Mouse (Mus musculus) adrenal gland (tissue): Measurements from ENCODE around the gene Fermt3.
"Not testable (repeated sequence)": the region's sequence is repeated elsewhere in the genome, so short reads cannot be mapped to it uniquely, and the experiment has no call there.

Experiments used
- intact Hi-C: fragments of 180-260 bp; cut with DNase I; formaldehyde crosslinking; loops from one replicate; pipeline ENCODE4 v1.15.1; 2025
- long read RNA-seq, 2 experiments: library from polyadenylated mRNA; unstranded; transcript quantifications; one replicate each; pipeline ENCODE4 v2.0.0; 2020; ENCODE audit warnings: borderline replicate concordance in 1 of 2; ENCODE audit not compliant: insufficient replicate concordance in 1 of 2

Fermt3 gene
- long read RNA-seq, experiment 1, partial matches to known transcripts: 1 of 7 reads
- long read RNA-seq, experiment 1, other reads (novel, unspliced or antisense): 3 of 7 reads
- long read RNA-seq, experiment 2, partial matches to known transcripts: 0 of 4 reads
- long read RNA-seq, experiment 2, other reads (novel, unspliced or antisense): 0 of 4 reads

DNA sequence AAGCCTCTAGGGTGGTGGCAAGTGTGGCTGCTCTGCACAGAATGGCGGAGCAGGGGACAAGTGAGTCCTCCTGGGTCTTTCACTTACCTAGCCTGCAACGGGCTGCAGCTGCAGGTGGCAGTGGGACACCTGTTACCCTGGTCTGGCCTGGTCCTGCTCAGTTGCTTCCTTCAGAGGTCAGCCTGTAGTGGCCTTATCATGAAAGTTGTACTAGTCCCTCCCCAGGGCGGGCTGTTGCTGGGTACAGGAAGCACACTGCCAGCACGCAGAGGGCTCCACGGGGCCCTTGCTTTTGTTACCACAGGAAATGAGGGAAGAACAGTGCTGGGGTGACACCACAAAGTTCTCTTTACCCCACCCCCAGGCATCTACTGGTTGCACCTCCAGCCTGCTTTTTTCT, at the start of gene Fermt3:
Gene Fermt3, minus strand, starts transcription at position 279 of the 400 bp plus-strand sequence.
- intact Hi-C loops: no loop called here

GRCm38 (mm10) chr19:7068136-7068535, 48.9 kb upstream of the Fermt3 start:
- intact Hi-C loops: loop anchor here (10.0 kb wide), 1 partner anchor 347 kb away; the partner anchor contains the start of gene 2700081O15Rik

GRCm38 (mm10) chr19:7067344-7068050, 48.2 kb upstream of the Fermt3 start:
- intact Hi-C loops: loop anchor here (1.0 to 10.0 kb wide), 2 partner anchors 129 to 347 kb away; partner anchors contain the start of gene 2700081O15Rik

GRCm38 (mm10) chr19:7066828-7067342, 47.6 kb upstream of the Fermt3 start:
- intact Hi-C loops: loop anchor here (1.0 to 10.0 kb wide), 2 partner anchors 129 to 348 kb away; partner anchors contain the start of gene 2700081O15Rik

GRCm38 (mm10) chr19:7066034-7066827, 47.0 kb upstream of the Fermt3 start:
- intact Hi-C loops: loop anchor here (10.0 kb wide), 1 partner anchor 349 kb away; the partner anchor contains the start of gene 2700081O15Rik

DNA sequence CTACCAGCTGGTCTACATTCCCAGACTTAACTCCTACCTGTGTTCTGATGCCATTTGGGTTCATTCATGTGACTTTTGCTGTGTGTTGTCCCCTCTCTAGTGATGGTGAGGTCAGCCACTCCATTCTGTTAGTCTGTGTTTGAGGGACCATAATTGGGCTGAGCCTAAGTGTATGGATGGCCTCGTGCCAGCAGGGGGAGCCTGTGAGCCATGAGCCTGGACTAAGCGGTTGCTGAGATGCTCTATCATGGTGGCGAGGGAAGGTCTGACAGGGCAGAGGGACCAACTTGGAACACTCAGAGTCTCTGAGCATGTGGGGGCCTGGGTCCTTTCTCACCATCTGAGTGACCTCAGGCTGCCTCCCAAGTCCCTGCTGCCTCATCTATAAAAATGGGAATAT, 45.3 kb upstream of the Fermt3 start:
- intact Hi-C loops: loop anchor here (10.0 kb wide), 1 partner anchor 350 kb away; the partner anchor contains the start of gene 2700081O15Rik

- intact Hi-C loops: loop anchor here (10.0 kb wide), 1 partner anchor 352 kb away; the partner anchor contains the start of gene 2700081O15Rik
Measured at GRCm38 (mm10) chr19:7062916-7063315, 43.6 kb upstream of the Fermt3 start.

GRCm38 (mm10) chr19:7062110-7062509, 42.8 kb upstream of the Fermt3 start:
- intact Hi-C loops: loop anchor here (10.0 kb wide), 1 partner anchor 353 kb away; the partner anchor contains the start of gene 2700081O15Rik

- intact Hi-C loops: no loop called here
Measured at GRCm38 (mm10) chr19:7058541-7058940, 39.3 kb upstream of the Fermt3 start.

GRCm38 (mm10) chr19:7057722-7058207, 38.5 kb upstream of the Fermt3 start:
- intact Hi-C loops: no loop called here

GRCm38 (mm10) chr19:7057126-7057721, 38.0 kb upstream of the Fermt3 start:
- intact Hi-C loops: no loop called here

DNA sequence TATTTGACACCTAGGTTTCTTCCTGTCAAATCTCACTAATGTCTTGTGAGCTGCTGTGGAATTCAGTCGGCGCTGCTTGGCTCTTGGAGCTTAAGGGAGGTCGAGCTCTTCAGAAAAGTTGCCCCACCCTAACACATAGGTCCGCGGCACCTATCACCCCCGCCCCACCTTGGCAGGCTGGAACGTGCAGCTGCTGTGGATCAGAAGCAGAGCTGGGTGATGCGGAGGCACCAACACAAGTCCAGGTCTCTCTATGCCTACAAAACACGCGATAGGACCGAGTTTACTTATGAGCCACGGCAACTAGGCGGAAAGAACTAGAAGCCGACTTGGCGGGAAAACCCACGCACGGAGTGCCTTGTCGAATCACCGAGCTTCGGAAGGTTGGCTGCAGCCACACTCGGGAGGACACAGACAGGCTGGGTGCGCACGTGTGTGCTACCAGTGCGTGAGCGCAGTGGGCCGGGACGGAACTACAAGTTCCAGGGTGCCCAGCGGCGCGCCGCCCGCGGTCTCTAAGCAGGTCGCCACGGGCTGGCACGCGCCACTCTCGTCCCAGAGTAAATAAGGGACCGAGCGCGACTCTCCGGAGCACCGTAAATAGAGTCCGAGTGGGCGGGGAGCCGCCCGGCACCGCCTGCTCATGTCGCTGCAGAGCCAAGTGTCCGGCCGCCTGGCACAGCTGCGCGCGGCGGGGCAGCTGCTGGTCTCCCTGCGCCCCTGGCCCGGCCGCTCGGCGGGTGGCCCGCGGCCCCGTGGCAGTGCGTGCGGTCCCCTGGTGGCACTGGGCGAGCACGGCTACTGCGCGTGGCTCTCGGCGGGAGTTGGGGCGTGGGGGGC, 37.2 kb upstream of the Fermt3 start, which contains the start of gene Macrod1:
Gene Macrod1, plus strand, starts transcription at position 563 of the 840 bp plus-strand sequence.
- intact Hi-C loops: no loop called here

DNA sequence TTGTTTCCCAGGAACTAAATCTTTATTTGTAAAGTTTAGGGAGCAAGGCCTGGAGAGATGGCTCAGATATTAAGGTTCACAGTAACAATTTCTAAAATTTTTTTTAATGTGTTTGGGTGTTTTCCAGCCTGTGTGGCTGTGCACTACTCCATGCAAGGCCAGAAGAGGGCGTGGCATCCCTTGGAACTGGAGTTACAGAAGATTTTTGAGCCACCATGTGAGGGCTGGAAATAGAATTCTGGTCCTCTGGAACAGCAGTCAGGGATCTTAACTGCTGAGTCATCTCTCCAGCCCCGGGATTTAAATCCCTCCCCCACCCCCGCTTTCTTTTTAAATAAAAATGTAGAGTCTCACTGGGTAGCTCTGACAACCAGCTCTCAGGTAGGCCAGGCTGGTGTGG, 35.9 kb upstream of the Fermt3 start:
- intact Hi-C loops: no loop called here

GRCm38 (mm10) chr19:7054772-7055171, 35.5 kb upstream of the Fermt3 start:
- intact Hi-C loops: no loop called here

DNA sequence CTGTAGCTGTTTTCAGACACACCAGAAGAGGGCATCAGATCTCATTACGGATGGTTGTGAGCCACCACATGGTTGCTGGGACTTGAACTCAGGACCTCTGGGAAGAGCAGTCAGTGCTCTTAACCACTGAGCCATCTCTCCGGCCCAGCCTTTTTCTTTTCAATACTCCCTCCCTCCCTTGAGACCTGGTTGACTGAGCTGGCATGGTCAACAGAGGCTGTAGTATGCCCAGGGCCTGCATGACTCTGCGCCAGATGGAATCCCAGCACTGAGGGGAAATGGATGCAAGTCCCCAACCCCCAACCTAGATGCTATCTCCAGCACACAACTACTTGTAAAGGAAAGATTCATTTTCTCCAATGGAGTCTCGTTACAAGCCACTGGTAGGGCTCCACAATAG, 34.1 kb upstream of the Fermt3 start:
- intact Hi-C loops: not testable (repeated sequence)

DNA sequence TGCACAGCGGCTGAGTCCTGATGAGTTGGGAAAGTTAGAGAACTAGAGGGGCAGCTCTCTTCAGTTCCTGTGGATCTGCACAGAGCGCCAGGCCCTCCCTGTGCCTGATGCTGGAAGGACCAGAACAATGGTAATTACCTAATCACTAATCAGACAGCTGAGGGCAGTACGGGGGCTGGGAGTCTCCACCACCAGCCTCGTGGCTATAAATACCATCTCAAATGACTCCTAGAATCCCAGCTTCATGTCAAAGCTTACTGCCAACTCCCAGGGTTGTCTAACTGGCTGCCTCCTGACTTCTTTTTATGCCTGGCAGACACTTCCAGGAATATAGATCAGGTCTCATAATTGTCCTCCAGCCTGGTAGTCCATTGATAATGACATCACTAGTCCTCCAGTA, 25.4 kb upstream of the Fermt3 start:
- intact Hi-C loops: no loop called here

GRCm38 (mm10) chr19:7044279-7044678, 25.0 kb upstream of the Fermt3 start:
- intact Hi-C loops: no loop called here

GRCm38 (mm10) chr19:7041171-7041570, 21.9 kb upstream of the Fermt3 start:
- intact Hi-C loops: no loop called here

DNA sequence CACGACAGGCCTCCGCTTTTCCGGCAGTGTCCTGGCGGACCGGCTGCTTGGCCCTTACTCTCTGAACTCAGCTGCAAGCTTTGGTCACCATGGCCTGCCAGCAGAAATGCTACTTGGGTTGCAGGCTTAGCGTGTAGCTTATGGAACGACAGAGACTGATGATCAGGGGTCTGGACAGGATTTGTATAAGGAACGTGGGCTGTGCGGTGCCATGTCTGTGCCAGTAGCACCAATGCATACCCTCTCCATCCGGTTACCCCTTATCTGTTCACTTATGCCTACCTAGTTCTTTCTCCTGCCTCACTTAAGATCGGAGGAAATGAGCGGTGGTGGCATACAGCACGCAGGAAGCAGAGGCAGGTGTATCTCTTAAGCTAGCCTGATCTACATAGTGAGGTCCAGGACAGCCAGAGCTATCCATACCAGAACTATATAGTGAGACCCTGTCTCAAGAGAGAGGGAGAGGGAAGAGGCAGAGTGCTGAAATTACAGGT, 21.4 kb upstream of the Fermt3 start:
- intact Hi-C loops: no loop called here
